Mouse (Mus musculus): ENCODE measurements around the gene Tmem135.
A peak's percentile ranks its signal among the peaks of the same experiment; 100 is the strongest.

Tmem135 gene

GRCm38 (mm10) chr7:89171790-89172467, 232.1 kb downstream of the Tmem135 start:
- no peak for DNase-seq

DNA sequence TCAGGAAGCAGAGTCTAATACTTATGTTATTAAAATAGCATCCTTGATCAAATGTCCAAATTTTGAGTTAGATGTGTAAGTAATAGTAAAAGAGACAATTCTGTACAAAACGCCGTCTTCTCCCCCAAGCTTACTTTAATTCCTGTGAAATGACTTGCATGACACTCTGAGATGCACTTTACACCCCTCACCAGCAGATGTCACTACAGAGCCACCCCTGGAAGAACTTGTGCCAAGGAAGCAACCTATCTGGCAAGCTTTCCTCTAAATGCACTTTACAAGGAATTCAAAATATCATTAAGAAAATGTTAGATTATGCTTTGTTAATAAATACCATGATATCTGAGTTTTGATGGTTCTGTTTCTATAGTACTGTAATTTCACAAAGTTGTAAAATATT, 235.4 kb downstream of the Tmem135 start:
- peak; percentile 76 for DNase-seq

DNA sequence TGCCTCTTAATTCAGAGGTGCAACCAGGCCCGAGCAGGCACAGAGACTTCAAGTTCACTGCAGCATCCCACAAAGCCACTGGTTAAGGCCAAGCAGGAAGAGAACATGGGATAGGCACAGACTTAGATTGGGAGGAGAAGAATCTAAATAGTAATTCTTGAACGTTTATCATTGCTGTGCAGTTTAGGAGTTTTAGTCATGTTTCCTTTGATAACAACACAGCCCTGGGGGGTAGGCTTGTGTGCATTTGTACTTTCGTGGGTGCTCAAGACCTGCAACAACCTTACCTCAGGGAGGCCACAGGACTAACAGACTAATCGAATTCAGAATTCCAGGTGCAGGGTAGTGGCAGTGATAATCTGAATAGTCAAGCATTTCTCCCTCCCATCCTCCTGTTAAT, 238.5 kb downstream of the Tmem135 start:
- no peak for DNase-seq

GRCm38 (mm10) chr7:89161610-89162378, 242.2 kb downstream of the Tmem135 start:
- DNase-seq: no peak

DNA sequence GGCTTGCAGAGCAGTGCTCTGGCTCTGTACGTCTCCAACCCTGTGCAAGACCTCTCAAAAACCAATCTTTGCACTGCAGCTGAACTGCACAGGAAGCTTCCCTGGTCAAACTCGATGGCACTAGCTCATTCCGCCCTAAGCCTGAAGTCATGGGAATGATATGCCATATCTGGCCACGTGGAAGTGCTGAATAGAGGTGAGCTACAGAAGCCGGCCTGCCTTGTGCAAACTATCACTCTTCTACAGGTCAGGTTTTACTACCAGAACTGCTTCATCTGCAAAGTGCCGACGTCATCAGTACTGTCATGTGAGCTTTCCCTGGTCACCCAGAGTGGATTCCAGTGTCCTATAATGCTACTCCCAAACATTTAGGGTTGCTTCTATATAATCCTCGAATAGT, 246.7 kb downstream of the Tmem135 start:
- no peak for DNase-seq

- no peak for DNase-seq
Measured at GRCm38 (mm10) chr7:89156629-89157028, 247.4 kb downstream of the Tmem135 start.

DNA sequence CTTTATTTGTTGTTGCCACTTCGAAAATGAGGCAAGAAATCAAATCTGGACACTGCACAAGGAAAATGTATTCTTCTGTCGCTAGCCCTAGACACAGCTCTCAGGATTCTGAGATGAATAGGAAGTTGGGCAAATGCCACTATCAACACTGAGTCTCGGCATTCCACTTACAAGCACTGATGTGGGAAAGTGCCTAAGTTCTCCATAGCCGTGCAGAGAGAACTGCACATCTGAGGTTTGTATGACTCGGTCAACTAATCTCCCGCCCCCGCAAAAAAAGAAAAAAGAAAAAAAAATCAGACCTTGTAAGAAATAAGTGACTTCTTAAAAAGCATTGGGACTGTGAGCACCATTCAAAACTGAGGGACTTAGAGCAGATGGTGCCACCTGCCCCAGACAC, 248.3 kb downstream of the Tmem135 start:
- DNase-seq: no peak

DNA sequence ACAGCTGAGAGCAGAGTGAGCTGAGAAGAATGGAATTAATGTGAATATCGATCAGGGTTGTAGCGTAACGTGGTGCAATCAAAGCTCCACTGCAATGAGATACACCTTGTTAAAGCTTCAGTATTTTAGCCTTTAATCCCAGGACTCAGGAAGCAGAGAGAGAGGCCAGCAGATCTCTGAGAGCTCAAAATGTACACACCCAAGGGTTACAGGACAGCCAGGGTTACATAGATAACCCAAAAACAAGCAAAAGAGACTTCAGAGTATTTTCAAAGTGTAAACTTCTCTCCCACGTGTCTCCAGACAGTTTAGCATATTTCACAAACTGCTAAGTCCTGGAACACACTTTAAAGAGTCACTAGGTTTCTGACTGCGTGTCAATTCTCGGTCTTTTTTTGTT, 248.8 kb downstream of the Tmem135 start:
- DNase-seq: no peak

GRCm38 (mm10) chr7:89151345-89151744, 252.7 kb downstream of the Tmem135 start:
- DNase-seq: no peak

- DNase-seq: no peak
Measured at GRCm38 (mm10) chr7:89140640-89141300, 263.3 kb downstream of the Tmem135 start.

GRCm38 (mm10) chr7:89134884-89135511, 269.0 kb downstream of the Tmem135 start:
- DNase-seq: no peak

DNA sequence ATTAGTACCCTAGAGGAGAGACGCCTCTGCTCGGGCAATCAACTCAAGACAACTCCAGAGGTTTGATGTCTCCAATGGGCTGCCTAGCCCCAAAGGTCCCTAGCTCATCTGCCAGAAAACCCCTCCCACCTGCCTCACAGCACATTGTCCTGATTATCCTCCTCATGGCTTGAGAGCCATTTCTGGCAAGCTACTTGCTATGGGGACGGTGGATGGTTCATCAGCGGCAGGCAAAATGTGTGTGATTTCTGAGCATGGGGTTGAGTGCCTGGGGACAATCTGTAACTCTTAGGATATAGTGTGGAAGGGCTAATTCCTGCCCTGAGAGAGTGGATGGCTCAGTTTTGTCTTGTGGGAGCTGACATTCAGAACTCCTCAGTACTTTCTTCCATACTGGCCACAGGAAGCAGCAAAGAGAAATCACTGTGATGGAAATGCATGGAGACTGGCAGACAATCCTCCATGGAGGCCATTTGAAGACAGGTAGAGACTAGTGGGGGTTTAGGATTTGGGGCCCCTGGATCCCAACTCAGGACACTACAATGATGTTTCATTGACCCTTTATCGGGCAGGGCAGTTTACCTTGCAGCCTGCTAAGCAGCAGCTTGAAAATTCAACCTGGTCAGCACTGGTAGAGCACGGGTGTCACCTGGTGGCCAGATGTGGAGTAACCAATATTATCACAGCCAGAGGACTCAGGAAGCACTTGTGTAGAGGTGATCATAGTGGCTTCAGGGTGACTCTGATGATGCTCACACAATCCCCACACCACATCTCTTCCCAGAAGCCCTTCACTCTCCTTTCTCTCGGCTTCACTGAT, 277.7 kb downstream of the Tmem135 start:
- peak; percentile 58 for DNase-seq

GRCm38 (mm10) chr7:89116261-89116664, 287.8 kb downstream of the Tmem135 start:
- DNase-seq: no peak

DNA sequence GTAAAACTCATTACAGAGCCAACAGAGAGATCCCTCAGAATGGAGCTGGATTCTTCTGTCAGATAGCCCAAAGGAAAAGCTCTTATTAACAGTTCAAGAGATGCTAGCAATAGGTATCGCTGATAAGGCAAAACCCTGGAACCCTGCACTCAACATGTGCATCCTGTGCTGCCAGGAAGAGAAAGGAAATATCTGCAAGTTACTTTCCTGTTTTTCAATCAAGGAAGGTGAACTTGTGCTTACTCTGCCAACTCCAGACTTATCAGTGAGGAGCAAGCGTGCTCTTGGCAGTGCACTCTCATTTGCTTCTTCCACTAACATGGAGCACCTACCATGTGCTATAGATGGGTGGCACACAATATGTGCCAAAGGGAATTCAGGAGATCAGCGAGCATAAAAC, 288.4 kb downstream of the Tmem135 start:
- DNase-seq: no peak

DNA sequence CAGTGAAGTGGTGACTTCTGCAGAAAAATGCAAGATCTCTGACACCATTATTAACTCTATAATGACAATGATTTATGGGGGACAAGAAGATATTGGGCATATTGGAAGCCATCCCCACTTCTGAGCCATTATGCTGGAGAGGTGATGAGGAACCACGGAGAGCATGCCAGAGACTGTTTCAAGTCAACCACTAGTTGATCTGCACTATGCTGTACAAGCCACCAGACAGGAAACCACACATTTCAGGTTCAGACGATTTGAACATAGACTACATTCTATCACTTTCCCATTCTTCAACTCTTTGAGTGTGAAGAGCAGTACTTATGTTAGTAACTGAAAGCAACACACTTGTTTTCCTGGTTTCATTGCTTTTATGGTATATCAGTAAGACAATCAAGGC, 297.6 kb downstream of the Tmem135 start:
- DNase-seq: no peak

GRCm38 (mm10) chr7:89099756-89100155, 304.3 kb downstream of the Tmem135 start:
- DNase-seq: no peak
